Mouse (Mus musculus): Measurements from ENCODE around the gene Spock1. TPM values are rescaled to one million over a fixed set of nuclear protein-coding genes. Genes with fewer than 3 reads are reported as not detected.

Gene Spock1
- polyA plus RNA-seq, 1 experiment: not detected

- Histone ChIP-seq H3K36me3 (ENCODE audit: control insufficient read depth, insufficient read depth, low read length) (no peaks in the 10 kb centered on the region), H3K4me3 (ENCODE audit: extremely low read depth, insufficient read depth, insufficient read length) (no peak overlapping the region), H3K27ac (ENCODE audit: insufficient read depth, low read length) (no peak overlapping the region), H3K4me1 (ENCODE audit: control insufficient read depth, insufficient read depth, insufficient read length) (no peaks in the 10 kb centered on the region), H3K27me3 (ENCODE audit: control insufficient read depth, insufficient read depth, low read length) (no peaks in the 10 kb centered on the region)
- DNase-seq (ENCODE audit: low read depth in 1 of 2, low spot score in 2 of 2): no peak
- TF ChIP-seq CTCF (IDR thresholded peaks at IDR 0.05; ENCODE audit: extremely low read depth, insufficient read depth, insufficient read length, insufficient replicate concordance) (no peak), POLR2A (IDR thresholded peaks at IDR 0.05; ENCODE audit: low read depth, low read length) (no peak)
- WGBS: 82% methylated on average over 8 of the region's 8 CpGs
Measured at GRCm38 (mm10) chr13:57854416-57854815, 53.7 kb downstream of the Spock1 start.

GRCm38 (mm10) chr13:57853621-57854020 is 54.5 kb downstream of the Spock1 start:
- Histone ChIP-seq H3K4me3 (ENCODE audit: extremely low read depth, insufficient read depth, insufficient read length) (no peak overlapping the region), H3K36me3 (ENCODE audit: control insufficient read depth, insufficient read depth, low read length) (no peaks in the 10 kb centered on the region), H3K27ac (ENCODE audit: insufficient read depth, low read length) (no peak overlapping the region), H3K27me3 (ENCODE audit: control insufficient read depth, insufficient read depth, low read length) (no peaks in the 10 kb centered on the region), H3K4me1 (ENCODE audit: control insufficient read depth, insufficient read depth, insufficient read length) (no peaks in the 10 kb centered on the region)
- 75% methylated on average over 1 of the region's 1 CpGs for WGBS
- TF ChIP-seq CTCF (IDR thresholded peaks at IDR 0.05; ENCODE audit: extremely low read depth, insufficient read depth, insufficient read length, insufficient replicate concordance) (no peak), POLR2A (IDR thresholded peaks at IDR 0.05; ENCODE audit: low read depth, low read length) (no peak)
- no peak for DNase-seq (ENCODE audit: low read depth in 1 of 2, low spot score in 2 of 2)

- no peak overlapping the region for H3K4me3 ChIP-seq (ENCODE audit: extremely low read depth, insufficient read depth, insufficient read length)
- no peaks in the 10 kb centered on the region for H3K4me1 ChIP-seq (ENCODE audit: control insufficient read depth, insufficient read depth, insufficient read length)
- no peaks in the 10 kb centered on the region for H3K36me3 ChIP-seq (ENCODE audit: control insufficient read depth, insufficient read depth, low read length)
- no peak overlapping the region for H3K27ac ChIP-seq (ENCODE audit: insufficient read depth, low read length)
- DNase-seq (ENCODE audit: low read depth in 1 of 2, low spot score in 2 of 2): no peak
- TF ChIP-seq POLR2A (IDR thresholded peaks at IDR 0.05; ENCODE audit: low read depth, low read length) (no peak), CTCF (IDR thresholded peaks at IDR 0.05; ENCODE audit: extremely low read depth, insufficient read depth, insufficient read length, insufficient replicate concordance) (no peak)
- WGBS: 93% methylated on average over 10 of the region's 10 CpGs
- no peaks in the 10 kb centered on the region for H3K27me3 ChIP-seq (ENCODE audit: control insufficient read depth, insufficient read depth, low read length)
Measured at GRCm38 (mm10) chr13:57853156-57853555, 55.0 kb downstream of the Spock1 start.

GRCm38 (mm10) chr13:57848931-57849330 is 59.2 kb downstream of the Spock1 start:
- H3K36me3 ChIP-seq (ENCODE audit: control insufficient read depth, insufficient read depth, low read length): no peaks in the 10 kb centered on the region
- no peak overlapping the region for H3K27ac ChIP-seq (ENCODE audit: insufficient read depth, low read length)
- H3K4me1 ChIP-seq (ENCODE audit: control insufficient read depth, insufficient read depth, insufficient read length): no peaks in the 10 kb centered on the region
- no peak overlapping the region for H3K4me3 ChIP-seq (ENCODE audit: extremely low read depth, insufficient read depth, insufficient read length)
- TF ChIP-seq POLR2A (IDR thresholded peaks at IDR 0.05; ENCODE audit: low read depth, low read length) (no peak), CTCF (IDR thresholded peaks at IDR 0.05; ENCODE audit: extremely low read depth, insufficient read depth, insufficient read length, insufficient replicate concordance) (no peak)
- no peaks in the 10 kb centered on the region for H3K27me3 ChIP-seq (ENCODE audit: control insufficient read depth, insufficient read depth, low read length)
- no peak for DNase-seq (ENCODE audit: low read depth in 1 of 2, low spot score in 2 of 2)
- 93% methylated on average over 1 of the region's 1 CpGs for WGBS

GRCm38 (mm10) chr13:57847101-57847500 is 61.0 kb downstream of the Spock1 start:
- H3K4me1 ChIP-seq (ENCODE audit: control insufficient read depth, insufficient read depth, insufficient read length): no peaks in the 10 kb centered on the region
- 89% methylated on average over 4 of the region's 4 CpGs for WGBS
- TF ChIP-seq POLR2A (IDR thresholded peaks at IDR 0.05; ENCODE audit: low read depth, low read length): no peak
- TF ChIP-seq CTCF (IDR thresholded peaks at IDR 0.05; ENCODE audit: extremely low read depth, insufficient read depth, insufficient read length, insufficient replicate concordance): no peak
- no peak for DNase-seq (ENCODE audit: low read depth in 1 of 2, low spot score in 2 of 2)
- no peaks in the 10 kb centered on the region for H3K36me3 ChIP-seq (ENCODE audit: control insufficient read depth, insufficient read depth, low read length)
- H3K27me3 ChIP-seq (ENCODE audit: control insufficient read depth, insufficient read depth, low read length): no peaks in the 10 kb centered on the region
- H3K27ac ChIP-seq (ENCODE audit: insufficient read depth, low read length): no peak overlapping the region
- no peak overlapping the region for H3K4me3 ChIP-seq (ENCODE audit: extremely low read depth, insufficient read depth, insufficient read length)

- no peaks in the 10 kb centered on the region for H3K36me3 ChIP-seq (ENCODE audit: control insufficient read depth, insufficient read depth, low read length)
- no peaks in the 10 kb centered on the region for H3K27me3 ChIP-seq (ENCODE audit: control insufficient read depth, insufficient read depth, low read length)
- 92% methylated on average over 9 of the region's 9 CpGs for WGBS
- H3K4me1 ChIP-seq (ENCODE audit: control insufficient read depth, insufficient read depth, insufficient read length): no peaks in the 10 kb centered on the region
- DNase-seq (ENCODE audit: low read depth in 1 of 2, low spot score in 2 of 2): no peak
- TF ChIP-seq CTCF (IDR thresholded peaks at IDR 0.05; ENCODE audit: extremely low read depth, insufficient read depth, insufficient read length, insufficient replicate concordance): no peak
- H3K4me3 ChIP-seq (ENCODE audit: extremely low read depth, insufficient read depth, insufficient read length): no peak overlapping the region
- H3K27ac ChIP-seq (ENCODE audit: insufficient read depth, low read length): no peak overlapping the region
Measured at GRCm38 (mm10) chr13:57846468-57846867, 61.7 kb downstream of the Spock1 start.

GRCm38 (mm10) chr13:57841141-57841848 is 66.8 kb downstream of the Spock1 start:
- no peak overlapping the region for H3K4me3 ChIP-seq (ENCODE audit: extremely low read depth, insufficient read depth, insufficient read length)

More at GRCm38 (mm10) chr13:57841141-57841848, 66.8 kb downstream of the Spock1 start:
- H3K27me3 ChIP-seq (ENCODE audit: control insufficient read depth, insufficient read depth, low read length): no peaks in the 10 kb centered on the region
- TF ChIP-seq POLR2A (IDR thresholded peaks at IDR 0.05; ENCODE audit: low read depth, low read length): no peak
- no peak for TF ChIP-seq CTCF (IDR thresholded peaks at IDR 0.05; ENCODE audit: extremely low read depth, insufficient read depth, insufficient read length, insufficient replicate concordance)
- no peaks in the 10 kb centered on the region for H3K36me3 ChIP-seq (ENCODE audit: control insufficient read depth, insufficient read depth, low read length)
- DNase-seq (ENCODE audit: low read depth in 1 of 2, low spot score in 2 of 2): no peak
- no peak overlapping the region for H3K27ac ChIP-seq (ENCODE audit: insufficient read depth, low read length)
- WGBS: 84% methylated on average over 5 of the region's 5 CpGs
- H3K4me1 ChIP-seq (ENCODE audit: control insufficient read depth, insufficient read depth, insufficient read length): no peaks in the 10 kb centered on the region

All from spleen, adult 2 months (tissue).